Mouse (Mus musculus) cortical plate, adult 2 months (tissue): ENCODE measurements around the gene Rad18. TPM values are rescaled to one million over a fixed set of nuclear protein-coding genes. Genes with fewer than 3 reads are reported as not detected.

Experiments used
- H3K27ac ChIP-seq: fragments of 200-500 bp; 2 replicates; pipeline ENCODE4 v1.5.1; 2012; ENCODE audit warnings: low read length, control low read depth, inconsistent platforms; ENCODE audit not compliant: insufficient read depth
- H3K4me1 ChIP-seq: fragments of 200-500 bp; 2 replicates; pipeline ENCODE4 v1.6.1; 2011; ENCODE audit warnings: low read length; ENCODE audit not compliant: control insufficient read depth, insufficient read depth
- H3K4me3 ChIP-seq: fragments of 200-500 bp; 2 replicates; pipeline ENCODE4 v1.5.1; 2011; ENCODE audit warnings: mild to moderate bottlenecking, low read length, control low read depth; ENCODE audit not compliant: insufficient read depth
- CTCF ChIP-seq: fragments of 200-500 bp; IDR thresholded peaks from 2 replicates; pipeline ENCODE4 v1.5.1; 2011; ENCODE audit warnings: mild to moderate bottlenecking, control low read depth, low read length; ENCODE audit not compliant: insufficient read depth; ENCODE audit errors: extremely low read depth
- POLR2A ChIP-seq: fragments of 200-500 bp; IDR thresholded peaks from 2 replicates; pipeline ENCODE4 v1.6.1; 2011; ENCODE audit warnings: mild to moderate bottlenecking, low read length, control low read depth; ENCODE audit not compliant: insufficient read depth; ENCODE audit errors: extremely low read depth
- polyA plus RNA-seq: library from polyadenylated mRNA; depleted of rRNA; stranded (reverse); fragments of >200 nt; gene quantifications from 2 replicates; pipeline ENCODE4 v1.2.3, GENCODE M21; 2012; rRNA removed

Gene Rad18
- 3.9 and 4.6 TPM in 2 replicates for polyA plus RNA-seq

- Histone ChIP-seq H3K27ac (no peak within 1 kb of the TSS), H3K4me1 (no peaks in the 10 kb centered on the region), H3K4me3 (peak within 1 kb of the TSS; percentile 65)
- TF ChIP-seq POLR2A (peak; percentile 47), CTCF (no peak)
Measured at GRCm38 (mm10) chr6:112696056-112696950, at the start of gene Rad18. Gene Rad18 (minus strand): TSS chr6:112696686.

- Histone ChIP-seq H3K4me1 (peaks cover 3% of the 10 kb centered on the region; the same call in 1 of the 2 replicates), H3K27ac (0 out of 2 replicates have a peak overlapping the region, but pooled peaks have one; percentile 0), H3K4me3 (no peak overlapping the region)
- TF ChIP-seq POLR2A (no peak), CTCF (0 out of 2 replicates have a peak, but pooled peaks have one; percentile 15)
Measured at GRCm38 (mm10) chr6:112742297-112742696, 45.8 kb upstream of the Rad18 start.

- no peak overlapping the region for H3K4me3 ChIP-seq
- no peak for TF ChIP-seq POLR2A
- no peak overlapping the region for H3K27ac ChIP-seq
- peaks cover 3% of the 10 kb centered on the region; the same call in 1 of the 2 replicates for H3K4me1 ChIP-seq
Measured at GRCm38 (mm10) chr6:112741766-112742165, 45.3 kb upstream of the Rad18 start.

- Histone ChIP-seq H3K4me3 (no peak overlapping the region), H3K27ac (no peak overlapping the region), H3K4me1 (peaks cover 1% of the 10 kb centered on the region; the same call in 1 of the 2 replicates)
- TF ChIP-seq CTCF (no peak), POLR2A (no peak)
Measured at GRCm38 (mm10) chr6:112739635-112740034, 43.1 kb upstream of the Rad18 start.

GRCm38 (mm10) chr6:112738924-112739323, 42.4 kb upstream of the Rad18 start:
- no peak for TF ChIP-seq CTCF
- no peak for TF ChIP-seq POLR2A
- Histone ChIP-seq H3K27ac (no peak overlapping the region), H3K4me1 (peaks cover 1% of the 10 kb centered on the region; the same call in 1 of the 2 replicates), H3K4me3 (no peak overlapping the region)

- no peaks in the 10 kb centered on the region for H3K4me1 ChIP-seq
- no peak overlapping the region for H3K4me3 ChIP-seq
- TF ChIP-seq POLR2A (no peak), CTCF (no peak)
- H3K27ac ChIP-seq: peak overlapping the region; percentile 42; the same call in 1 of the 2 replicates
Measured at GRCm38 (mm10) chr6:112736471-112736870, 40.0 kb upstream of the Rad18 start.

GRCm38 (mm10) chr6:112735054-112735453, 38.6 kb upstream of the Rad18 start:
- Histone ChIP-seq H3K4me1 (no peaks in the 10 kb centered on the region), H3K4me3 (no peak overlapping the region), H3K27ac (no peak overlapping the region)
- TF ChIP-seq POLR2A: no peak
- no peak for TF ChIP-seq CTCF

- Histone ChIP-seq H3K4me3 (no peak overlapping the region), H3K4me1 (peaks cover 3% of the 10 kb centered on the region), H3K27ac (no peak overlapping the region)
- TF ChIP-seq CTCF (no peak), POLR2A (no peak)
Measured at GRCm38 (mm10) chr6:112733942-112734341, 37.5 kb upstream of the Rad18 start.

- H3K4me3 ChIP-seq: no peak overlapping the region
- TF ChIP-seq POLR2A: no peak
- peak; percentile 13; the same call in 1 of the 2 replicates for TF ChIP-seq CTCF
- peaks cover 3% of the 10 kb centered on the region for H3K4me1 ChIP-seq
- H3K27ac ChIP-seq: no peak overlapping the region
Measured at GRCm38 (mm10) chr6:112732434-112732833, 35.9 kb upstream of the Rad18 start.

GRCm38 (mm10) chr6:112731386-112731785, 34.9 kb upstream of the Rad18 start:
- Histone ChIP-seq H3K27ac (no peak overlapping the region), H3K4me1 (peaks cover 3% of the 10 kb centered on the region), H3K4me3 (no peak overlapping the region)
- no peak for TF ChIP-seq CTCF
- TF ChIP-seq POLR2A: no peak
